ENCODE assay signal across 8 mouse cellular contexts in genomic region chr13:73331736-73332135, GRCm38 (mm10). TPM values are rescaled to one million over a fixed set of nuclear protein-coding genes. Genes with fewer than 3 reads are reported as not detected.
A peak's percentile ranks its signal among the peaks of the same experiment; 100 is the strongest.
DNase-seq lines count a peak whose midpoint lies in the region; ATAC-seq lines count a peak whose summit lies in the region.

No protein-coding gene starts in this region.

- no peaks in the 10 kb centered on the region for H3K36me3 ChIP-seq in kidney, embryonic 16.5 days (ENCODE audit: insufficient read depth, low read length)
- H3K36me3 ChIP-seq in hindbrain, embryonic 13.5 days, result no peaks in the 10 kb centered on the region
- no peaks in the 10 kb centered on the region for H3K36me3 ChIP-seq in midbrain, embryonic 15.5 days (replicated peaks)

- no peak for ATAC-seq in kidney, embryonic 16.5 days (ENCODE audit: low FRiP score, low TSS enrichment)
- no peak for ATAC-seq in hindbrain, embryonic 13.5 days (ENCODE audit: low FRiP score)
- no peak for ATAC-seq in midbrain, embryonic 15.5 days (replicated peaks)
- no peak for ATAC-seq in CD4-positive, CD25-positive, alpha-beta regulatory T cell, adult 4 months

- DNase-seq in kidney, postnatal 25 days, result no peak
- DNase-seq in c-Kit-positive CD71-positive TER-119-positive erythroid progenitor cells, embryonic 14.5 days (ENCODE audit: low spot score), result peak; percentile 32
- no peak for DNase-seq in right cerebral cortex, postnatal 36 days (ENCODE audit: low spot score in 2 of 2)
- DNase-seq in urinary bladder, postnatal 25 days (ENCODE audit: low spot score), result no peak

- H3K4me2 ChIP-seq in kidney, embryonic 16.5 days (replicated peaks; ENCODE audit: low read depth, low read length), result peak overlapping the region; percentile 89
- peak overlapping the region; percentile 97 for H3K4me2 ChIP-seq in hindbrain, embryonic 13.5 days
- H3K4me2 ChIP-seq in midbrain, embryonic 15.5 days, result peak overlapping the region; percentile 88

- no peak overlapping the region for H3K27ac ChIP-seq in kidney, embryonic 16.5 days (ENCODE audit: low read length)
- H3K27ac ChIP-seq in hindbrain, embryonic 13.5 days, result no peak overlapping the region
- no peak overlapping the region for H3K27ac ChIP-seq in midbrain, embryonic 15.5 days

- WGBS in kidney, embryonic 16.5 days, result 75% methylated on average over 3 of the region's 3 CpGs
- WGBS in hindbrain, embryonic 13.5 days, result 74% methylated on average over 3 of the region's 3 CpGs
- 73% methylated on average over 3 of the region's 3 CpGs for WGBS in midbrain, embryonic 15.5 days

- peaks cover 19% of the 10 kb centered on the region for H3K4me1 ChIP-seq in kidney, embryonic 16.5 days (ENCODE audit: insufficient read depth, low read length)
- peaks cover 31% of the 10 kb centered on the region for H3K4me1 ChIP-seq in hindbrain, embryonic 13.5 days (replicated peaks)
- H3K4me1 ChIP-seq in midbrain, embryonic 15.5 days, result peaks cover 26% of the 10 kb centered on the region

- H3K27me3 ChIP-seq in kidney, embryonic 16.5 days (ENCODE audit: insufficient read depth, low read length), result peaks cover 6% of the 10 kb centered on the region; the same call in 1 of the 2 replicates
- H3K27me3 ChIP-seq in hindbrain, embryonic 13.5 days, result peaks cover 3% of the 10 kb centered on the region; the same call in 1 of the 2 replicates
- no peaks in the 10 kb centered on the region for H3K27me3 ChIP-seq in midbrain, embryonic 15.5 days (replicated peaks)

- no peaks in the 10 kb centered on the region for H3K9me3 ChIP-seq in kidney, embryonic 16.5 days (ENCODE audit: low read length)
- H3K9me3 ChIP-seq in hindbrain, embryonic 13.5 days, result no peaks in the 10 kb centered on the region
- H3K9me3 ChIP-seq in midbrain, embryonic 15.5 days, result no peaks in the 10 kb centered on the region

- peak overlapping the region; percentile 92 for H3K9ac ChIP-seq in kidney, embryonic 16.5 days (replicated peaks; ENCODE audit: low read length)
- peak overlapping the region; percentile 94 for H3K9ac ChIP-seq in hindbrain, embryonic 13.5 days
- peak overlapping the region; percentile 73 for H3K9ac ChIP-seq in midbrain, embryonic 15.5 days

- H3K4me3 ChIP-seq in kidney, embryonic 16.5 days (ENCODE audit: low read length), result peak overlapping the region; percentile 76
- peak overlapping the region; percentile 82 for H3K4me3 ChIP-seq in hindbrain, embryonic 13.5 days
- peak overlapping the region; percentile 69 for H3K4me3 ChIP-seq in midbrain, embryonic 15.5 days

RNA-seq across cellular contexts. Expression of gene Ndufs6, which starts 3.4 kb away (rescaled TPM):
- 391 and 393 TPM in 2 replicates for polyA plus RNA-seq in kidney, embryonic 16.5 days (2015; fragmentation: Nextera tagmentation; extraction: Ambion mirVana)
- 370 and 384 TPM in 2 replicates for polyA plus RNA-seq in hindbrain, embryonic 13.5 days (2015; fragmentation: Nextera tagmentation; extraction: Ambion mirVana)
- polyA plus RNA-seq in midbrain, embryonic 15.5 days (2015; fragmentation: Nextera tagmentation; extraction: Ambion mirVana), result 390 and 410 TPM in 2 replicates
- polyA plus RNA-seq in CD4-positive, CD25-positive, alpha-beta regulatory T cell, adult 4 months (2017; shearing (Covaris generic)), result 100 to 1,000 TPM; 141 to 144 TPM

RNA-seq across cellular contexts. Expression of gene Mrpl36, which starts 3.4 kb away (rescaled TPM):
- polyA plus RNA-seq in kidney, embryonic 16.5 days (2015; fragmentation: Nextera tagmentation; extraction: Ambion mirVana), result 115 and 127 TPM in 2 replicates
- 86.9 and 96.8 TPM in 2 replicates for polyA plus RNA-seq in hindbrain, embryonic 13.5 days (2015; fragmentation: Nextera tagmentation; extraction: Ambion mirVana)
- polyA plus RNA-seq in midbrain, embryonic 15.5 days (2015; fragmentation: Nextera tagmentation; extraction: Ambion mirVana), result 74.3 and 78.9 TPM in 2 replicates
- polyA plus RNA-seq in CD4-positive, CD25-positive, alpha-beta regulatory T cell, adult 4 months (2017; shearing (Covaris generic)), result 100 to 1,000 TPM in 1 of 2 experiments, 10 to 100 TPM in 1; 94.9 to 126 TPM
